Mouse (Mus musculus): ENCODE data around the gene Adipor1. TPM values are rescaled to one million over a fixed set of nuclear protein-coding genes. Genes with fewer than 3 reads are reported as not detected.

Gene Adipor1
- total RNA-seq (2021), result 10 to 100 TPM; 62.3 to 63.5 TPM

DNA sequence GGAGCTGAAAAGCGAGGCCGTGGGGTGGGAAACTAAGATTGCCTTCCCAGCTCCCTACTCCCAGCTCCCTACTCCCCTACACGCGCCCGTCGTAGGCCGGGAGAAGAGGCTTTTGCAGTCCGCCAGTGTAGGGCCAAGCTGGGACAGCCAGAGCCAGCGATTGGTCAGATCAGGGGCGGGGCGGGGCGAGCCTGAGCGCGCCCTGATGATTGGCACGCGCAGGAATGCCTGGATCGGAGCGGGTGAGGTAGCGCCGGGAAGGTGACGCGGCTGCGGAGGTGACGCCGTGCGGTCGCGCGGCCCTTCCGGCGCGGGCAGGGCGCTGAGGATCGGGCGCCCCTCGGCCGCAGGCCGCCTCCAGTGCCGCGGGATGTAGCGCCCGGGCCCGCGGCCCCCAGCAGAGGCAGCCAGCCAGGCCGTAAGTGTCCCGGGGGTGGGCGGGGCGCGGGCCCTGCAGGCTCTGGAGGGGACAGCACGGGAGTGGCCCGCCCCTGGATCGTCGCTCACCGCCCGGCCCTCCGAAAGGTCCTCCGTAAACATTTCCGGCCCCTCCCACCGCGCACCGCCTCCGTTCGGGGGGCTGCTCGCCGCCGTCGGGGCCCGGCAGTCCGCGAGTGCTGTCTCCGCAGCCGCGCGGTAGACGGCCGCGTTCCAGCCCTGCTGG, at the start of gene Adipor1:
Gene Adipor1, plus strand, starts transcription at position 211 of the 664 bp plus-strand sequence.
- peak; percentile 97 to 99 for DNase-seq (ENCODE audit: low spot score in 2 of 2)
- intact Hi-C loops (cut with DNase I), result loop anchor here (2.0 to 10.0 kb wide), 2 partner anchors 52 to 360 kb away; no protein-coding TSS in a partner anchor

DNA sequence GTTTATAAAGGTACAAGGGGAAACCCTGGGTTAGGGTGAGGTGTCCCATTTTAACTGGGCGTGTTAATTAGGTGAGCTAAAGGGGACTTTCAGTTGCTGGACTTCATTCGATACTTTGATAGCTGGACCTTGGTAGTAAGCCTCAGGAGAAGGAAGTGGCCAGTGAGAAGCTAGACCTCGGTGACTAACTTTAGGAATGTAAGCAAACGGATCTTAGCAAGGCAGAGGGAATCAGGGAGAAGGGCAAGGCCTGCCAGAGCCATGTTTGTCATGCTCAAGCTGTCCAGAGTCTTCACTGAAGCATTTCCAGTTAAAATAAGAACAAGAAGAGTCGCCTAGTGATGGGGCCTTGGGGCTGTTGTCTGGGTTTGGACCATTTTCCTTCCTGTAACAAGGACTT, 49.7 kb upstream of the Adipor1 start:
- no peak for DNase-seq (ENCODE audit: low spot score in 2 of 2)
- intact Hi-C loops (cut with DNase I), result no loop called here

DNA sequence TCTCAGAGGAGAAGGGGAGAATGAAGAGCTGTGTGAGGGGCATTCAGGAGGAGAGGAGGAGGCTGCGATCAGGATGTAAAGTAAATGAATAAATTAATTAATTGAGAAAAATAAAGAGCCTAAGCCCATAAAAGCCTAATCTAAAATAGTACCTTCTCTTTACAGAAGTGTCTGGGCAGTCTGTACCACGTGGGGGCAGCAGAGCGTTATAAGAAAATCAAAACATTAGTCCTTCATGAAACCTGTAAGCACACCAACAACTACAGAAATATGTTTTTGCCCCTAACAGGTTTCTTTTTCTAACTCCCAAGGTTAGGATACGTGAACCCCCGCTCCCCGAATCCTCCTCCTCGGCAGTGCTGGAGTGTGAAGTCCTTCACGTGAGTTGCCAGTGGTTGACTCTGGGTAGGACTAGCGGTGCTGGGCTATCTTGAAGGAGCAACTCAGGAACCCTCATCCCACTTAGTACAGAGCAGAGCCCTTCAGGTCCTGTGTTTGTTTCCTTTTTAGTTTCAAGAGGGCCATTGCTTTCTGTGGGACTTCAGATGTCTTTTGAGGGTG, 46.3 kb upstream of the Adipor1 start:
- DNase-seq (ENCODE audit: low spot score in 2 of 2), result peak; percentile 40 to 56
- intact Hi-C loops (cut with DNase I), result no loop called here

DNA sequence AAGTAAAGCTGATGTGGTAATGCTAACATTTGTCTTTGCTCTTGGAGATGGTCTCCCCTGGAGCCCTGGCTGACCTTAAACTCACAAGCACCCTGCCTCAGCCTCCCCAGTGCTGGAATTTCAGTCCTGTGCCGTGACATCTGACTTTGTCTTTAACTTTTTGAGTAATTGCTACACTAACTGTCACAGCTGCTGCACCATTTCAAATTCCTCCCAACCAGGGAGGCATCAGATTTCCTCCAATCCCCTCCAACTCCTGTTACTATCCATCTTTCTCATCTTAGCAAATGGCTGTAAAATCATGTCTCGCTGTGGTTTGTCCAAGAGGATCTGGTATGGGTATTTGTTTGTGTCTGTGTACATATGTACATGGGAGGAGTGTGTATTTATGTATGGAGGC, 41.1 kb upstream of the Adipor1 start:
- intact Hi-C loops (cut with DNase I), result no loop called here

DNA sequence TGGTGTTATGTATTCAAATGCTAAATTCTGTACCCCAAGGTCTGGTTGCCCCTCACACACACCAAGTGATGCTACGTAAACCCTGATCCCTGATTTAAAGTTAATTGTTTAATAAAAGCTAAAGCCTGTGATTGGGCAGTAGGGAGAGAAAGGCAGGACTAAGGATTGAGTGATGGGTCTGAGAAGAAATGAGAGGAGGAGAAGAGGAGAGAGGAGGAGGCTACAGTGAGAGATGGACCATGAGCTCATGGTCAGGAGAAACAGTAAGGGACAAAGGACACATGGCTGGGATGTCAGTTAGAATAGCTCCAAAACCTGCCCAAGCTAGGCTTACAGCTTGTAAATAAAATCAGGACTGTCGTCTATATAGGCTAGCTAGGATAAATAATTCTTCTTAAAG, 34.1 kb upstream of the Adipor1 start:
- no peak for DNase-seq (ENCODE audit: low spot score in 2 of 2)
- intact Hi-C loops (cut with DNase I), result no loop called here

More for the DNA sequence above, 41.1 kb upstream of the Adipor1 start:
- DNase-seq (ENCODE audit: low spot score in 2 of 2), result no peak

DNA sequence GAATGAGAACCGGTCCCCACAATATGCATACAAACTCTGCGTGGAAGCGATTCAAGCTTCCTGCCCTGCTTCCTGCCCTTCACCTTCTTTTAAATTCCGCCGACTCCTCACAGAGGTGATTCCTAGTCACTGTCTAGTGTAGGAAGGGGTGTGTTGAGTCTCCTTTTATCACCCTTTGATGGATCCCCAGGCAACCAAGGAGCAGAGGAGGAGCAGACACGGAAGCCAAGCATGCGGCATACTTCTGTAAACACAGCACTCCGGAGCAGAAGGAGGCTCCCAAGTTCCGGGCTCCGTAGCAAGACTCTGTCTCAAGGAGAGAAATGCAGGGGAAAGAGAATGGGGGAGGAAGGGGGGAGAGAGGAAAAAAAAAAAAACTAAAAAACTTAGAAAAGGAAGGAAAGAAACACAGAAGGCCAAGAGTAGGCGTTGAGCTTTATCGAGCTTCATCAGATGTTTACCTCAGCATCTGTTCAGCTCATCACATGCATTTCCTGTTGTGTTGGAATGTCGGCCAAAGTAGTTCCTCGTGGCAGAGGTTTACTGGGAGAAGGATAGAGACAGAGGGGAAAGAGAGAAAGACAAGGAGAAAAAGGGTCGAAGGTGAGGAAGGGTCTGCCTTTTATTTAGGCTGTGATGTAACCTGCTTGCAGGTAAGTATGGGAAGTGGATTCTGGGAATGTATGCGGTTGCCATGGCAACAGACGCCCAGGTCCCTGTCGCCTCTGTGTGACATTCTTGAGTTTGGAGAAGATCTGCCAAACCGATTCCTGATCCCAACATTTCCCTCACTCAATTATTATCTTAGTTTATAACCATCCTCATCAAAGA, 33.2 kb upstream of the Adipor1 start:
- peak; percentile 32 to 47 for DNase-seq (ENCODE audit: low spot score in 2 of 2)
- intact Hi-C loops (cut with DNase I), result no loop called here

DNA sequence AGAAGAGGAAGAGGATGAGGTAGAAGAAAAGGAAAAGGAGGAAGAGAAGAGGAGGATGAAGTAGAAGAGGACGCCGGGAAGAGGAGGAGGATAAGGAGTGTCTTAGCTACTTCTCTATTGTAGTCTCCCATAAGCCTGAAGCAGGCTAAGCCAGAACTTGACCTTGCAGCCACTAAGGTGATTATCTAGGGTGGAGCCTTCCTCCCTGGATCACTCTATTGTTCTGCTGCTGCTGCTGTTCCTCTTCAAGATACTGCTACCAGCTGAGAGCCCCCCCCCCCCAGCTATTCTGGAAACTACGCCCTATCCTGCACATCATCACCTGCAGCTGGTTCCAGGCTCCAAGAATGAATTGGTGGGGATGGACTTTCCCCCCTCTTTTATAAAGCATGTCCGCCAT, 30.6 kb upstream of the Adipor1 start:
- no peak for DNase-seq (ENCODE audit: low spot score in 2 of 2)
- intact Hi-C loops (cut with DNase I), result no loop called here

DNA sequence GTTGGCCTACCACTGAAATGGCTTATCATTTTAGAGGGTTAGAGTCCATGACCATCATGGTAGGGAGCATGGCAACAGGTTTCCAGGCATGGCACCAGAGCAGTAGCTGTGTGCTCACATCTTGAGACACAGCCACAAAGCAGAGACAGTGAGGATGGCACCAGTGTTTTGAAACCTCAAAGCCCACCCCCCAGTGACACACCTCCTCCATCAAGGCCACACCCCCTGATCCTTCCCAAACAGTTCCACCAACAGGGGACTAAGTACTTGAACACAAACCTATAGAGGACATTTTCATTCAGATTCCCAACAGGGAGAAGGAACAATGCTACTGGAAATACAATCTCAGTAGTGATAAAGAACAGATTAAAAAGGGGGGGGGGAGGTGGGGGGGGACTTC, 30.0 kb upstream of the Adipor1 start:
- DNase-seq (ENCODE audit: low spot score in 2 of 2), result no peak
- intact Hi-C loops (cut with DNase I), result no loop called here

DNA sequence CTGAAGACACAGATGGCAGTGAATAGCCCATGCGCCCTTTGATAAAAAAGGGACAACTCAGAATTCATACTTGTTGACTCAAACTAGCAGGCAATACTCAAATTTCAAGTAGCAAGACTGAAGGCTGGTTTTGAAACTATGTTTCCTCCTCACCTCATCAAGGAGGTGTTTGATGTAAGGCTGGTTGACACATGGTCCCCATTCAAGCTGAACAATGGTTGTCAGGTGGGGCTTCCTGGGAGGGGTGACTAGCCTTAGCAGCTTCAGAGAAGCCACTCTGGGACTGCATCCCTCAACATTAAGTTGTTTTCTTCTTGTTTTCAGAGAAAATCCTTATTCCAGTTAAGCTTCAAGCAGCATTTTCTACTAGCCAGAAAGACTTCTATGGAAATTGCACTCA, 29.5 kb upstream of the Adipor1 start, which contains the start of gene 4933406M09Rik:
Gene 4933406M09Rik, plus strand, starts transcription at position 275 of the 400 bp plus-strand sequence.
- DNase-seq (ENCODE audit: low spot score in 2 of 2), result no peak
- intact Hi-C loops (cut with DNase I), result no loop called here

DNA sequence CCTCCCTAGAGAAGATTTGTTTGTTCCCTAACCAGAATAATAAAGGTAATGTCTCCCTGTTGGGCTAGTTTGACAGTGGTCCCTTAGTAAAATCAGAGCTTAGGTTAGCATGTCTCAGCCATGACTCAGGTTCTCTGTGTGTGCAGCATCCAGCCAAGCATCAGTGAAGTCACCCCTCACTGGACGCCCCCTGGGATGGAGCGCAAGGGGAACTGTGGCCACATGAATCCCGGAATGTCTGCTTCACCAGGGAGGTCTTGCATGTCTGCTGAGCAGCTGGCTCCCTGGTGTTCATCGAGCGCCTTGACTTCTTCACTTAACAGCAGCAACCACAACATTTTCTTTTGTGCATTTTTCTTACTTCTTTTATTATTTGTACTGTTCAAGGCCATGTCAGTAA, 21.4 kb upstream of the Adipor1 start:
- DNase-seq (ENCODE audit: low spot score in 2 of 2), result no peak
- intact Hi-C loops (cut with DNase I), result no loop called here

DNA sequence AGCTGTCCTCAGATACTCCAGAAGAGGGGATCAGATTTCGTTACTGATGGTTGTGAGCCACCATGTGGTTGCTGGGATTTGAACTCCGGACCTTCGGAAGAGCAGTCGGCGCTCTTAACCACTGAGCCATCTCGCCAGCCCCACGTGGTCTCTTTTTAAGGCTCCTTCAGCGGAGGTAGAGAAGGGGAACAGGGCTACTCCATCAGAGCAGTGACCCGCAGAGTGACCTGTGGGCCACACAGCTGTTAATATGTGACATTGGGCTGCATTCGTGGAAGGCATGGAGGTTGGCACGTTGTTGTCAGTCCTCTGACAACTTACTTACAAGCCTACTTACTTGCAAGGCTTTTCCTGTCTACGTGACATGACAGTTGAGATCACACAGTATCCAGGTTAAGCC, 17.0 kb upstream of the Adipor1 start:
- intact Hi-C loops (cut with DNase I), result no loop called here
- no peak for DNase-seq (ENCODE audit: low spot score in 2 of 2)

DNA sequence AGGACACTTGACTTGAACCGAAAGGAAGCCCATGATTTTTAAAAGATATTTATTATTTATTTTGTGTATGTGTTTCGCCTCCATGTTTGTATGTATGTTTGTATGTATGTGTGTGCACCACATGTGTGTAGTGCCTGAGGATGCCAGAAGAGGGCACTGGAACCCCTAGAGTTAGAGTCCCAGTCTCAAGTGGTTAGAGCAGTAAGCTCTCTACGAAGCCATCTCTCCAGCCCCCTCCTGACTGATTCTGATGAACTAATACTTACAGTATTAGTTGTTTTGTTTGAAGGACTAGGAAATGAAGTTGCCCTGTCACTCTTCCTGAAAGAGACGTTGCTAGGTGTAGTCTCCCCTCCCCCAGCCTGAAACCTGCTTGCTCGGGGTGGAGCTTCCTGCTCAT, 15.4 kb upstream of the Adipor1 start:
- intact Hi-C loops (cut with DNase I), result no loop called here
- no peak for DNase-seq (ENCODE audit: low spot score in 2 of 2)

DNA sequence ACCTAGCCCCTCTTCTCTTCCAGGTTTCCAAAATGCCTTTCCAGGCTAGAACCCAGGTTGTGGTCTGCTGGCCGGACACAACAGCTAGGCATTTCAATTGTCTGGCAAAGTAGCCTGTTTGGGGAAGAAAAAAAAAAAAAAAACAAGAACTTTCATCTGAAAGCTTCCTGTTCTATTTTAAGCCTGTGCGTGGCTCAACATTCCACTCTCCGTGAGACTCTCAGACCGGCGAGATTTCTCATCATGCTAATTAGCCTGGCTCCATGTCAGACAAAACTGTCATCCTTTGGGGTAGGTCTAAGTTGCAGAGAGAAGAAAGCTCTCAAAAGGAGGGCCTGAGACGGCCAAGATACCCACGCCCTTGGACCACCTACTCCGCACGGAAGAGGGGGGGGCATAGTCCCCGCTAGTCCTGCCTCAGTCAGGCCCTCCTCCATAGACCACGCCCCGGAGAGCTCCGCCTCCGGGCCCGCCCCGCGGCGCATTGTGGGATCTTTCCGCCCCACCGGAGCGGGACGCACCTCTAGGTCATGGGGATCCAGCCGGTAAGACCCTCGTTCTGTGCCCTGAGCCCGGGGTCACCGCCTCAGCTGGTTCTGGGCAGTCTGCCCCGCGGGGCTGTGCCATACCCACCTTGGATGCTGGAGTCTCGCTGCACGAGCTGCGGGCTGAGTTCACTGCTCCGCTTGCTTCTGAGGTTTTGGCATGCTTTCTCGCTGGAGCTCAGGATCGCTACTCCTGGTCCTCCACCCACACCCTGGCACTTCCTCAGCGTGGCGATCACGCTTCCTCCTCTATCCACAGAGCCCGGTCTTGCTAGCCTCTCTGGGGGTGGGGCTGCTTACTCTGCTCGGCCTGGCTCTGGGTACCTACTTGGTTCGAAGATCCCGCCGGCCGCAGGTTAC, 9.4 kb upstream of the Adipor1 start, which contains the start of gene Cyb5r1:
Gene Cyb5r1, plus strand, starts transcription at position 51 of the 905 bp plus-strand sequence.
- intact Hi-C loops (cut with DNase I), result no loop called here
- DNase-seq (ENCODE audit: low spot score in 2 of 2), result peak; percentile 48 to 82

DNA sequence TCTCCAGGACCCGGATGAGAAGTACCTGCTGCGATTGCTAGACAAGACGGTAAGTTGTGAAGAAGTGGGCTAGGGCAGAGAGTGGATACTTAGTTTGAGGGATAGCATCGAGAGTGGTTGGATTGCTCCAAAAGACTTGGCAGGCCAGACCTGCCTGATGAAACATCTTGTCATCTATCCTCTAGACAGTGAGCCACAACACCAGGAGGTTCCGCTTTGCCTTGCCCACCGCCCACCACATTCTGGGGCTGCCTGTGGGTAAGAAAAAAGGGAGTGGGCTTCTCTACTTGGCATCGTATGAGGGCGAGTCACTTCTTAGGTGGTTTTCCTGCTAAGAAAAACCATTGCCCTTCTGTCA, 8.8 kb upstream of the Adipor1 start:
- no peak for DNase-seq (ENCODE audit: low spot score in 2 of 2)

DNA sequence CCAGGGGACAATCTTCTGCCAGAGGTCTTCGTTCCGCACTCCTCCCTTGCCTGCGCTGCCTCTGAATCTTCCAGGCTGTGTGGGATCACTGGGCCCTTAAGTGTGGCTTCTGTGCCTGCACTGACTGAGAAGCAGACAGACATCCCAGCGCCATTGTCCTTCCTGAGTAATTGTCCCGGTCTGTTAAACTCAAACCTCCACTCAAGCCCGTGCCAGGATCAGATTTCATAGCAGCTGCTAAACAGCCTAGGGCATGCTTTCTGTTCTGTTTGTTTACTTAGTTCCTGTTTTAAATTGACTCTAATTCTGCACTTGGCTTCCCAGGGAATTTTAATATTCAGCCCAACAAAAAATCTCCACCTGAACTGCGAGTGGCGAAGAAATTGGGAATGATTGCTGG, 7.1 kb upstream of the Adipor1 start:
- no peak for DNase-seq (ENCODE audit: low spot score in 2 of 2)
- intact Hi-C loops (cut with DNase I), result no loop called here

More for the DNA sequence above, 8.8 kb upstream of the Adipor1 start:
- intact Hi-C loops (cut with DNase I), result no loop called here

DNA sequence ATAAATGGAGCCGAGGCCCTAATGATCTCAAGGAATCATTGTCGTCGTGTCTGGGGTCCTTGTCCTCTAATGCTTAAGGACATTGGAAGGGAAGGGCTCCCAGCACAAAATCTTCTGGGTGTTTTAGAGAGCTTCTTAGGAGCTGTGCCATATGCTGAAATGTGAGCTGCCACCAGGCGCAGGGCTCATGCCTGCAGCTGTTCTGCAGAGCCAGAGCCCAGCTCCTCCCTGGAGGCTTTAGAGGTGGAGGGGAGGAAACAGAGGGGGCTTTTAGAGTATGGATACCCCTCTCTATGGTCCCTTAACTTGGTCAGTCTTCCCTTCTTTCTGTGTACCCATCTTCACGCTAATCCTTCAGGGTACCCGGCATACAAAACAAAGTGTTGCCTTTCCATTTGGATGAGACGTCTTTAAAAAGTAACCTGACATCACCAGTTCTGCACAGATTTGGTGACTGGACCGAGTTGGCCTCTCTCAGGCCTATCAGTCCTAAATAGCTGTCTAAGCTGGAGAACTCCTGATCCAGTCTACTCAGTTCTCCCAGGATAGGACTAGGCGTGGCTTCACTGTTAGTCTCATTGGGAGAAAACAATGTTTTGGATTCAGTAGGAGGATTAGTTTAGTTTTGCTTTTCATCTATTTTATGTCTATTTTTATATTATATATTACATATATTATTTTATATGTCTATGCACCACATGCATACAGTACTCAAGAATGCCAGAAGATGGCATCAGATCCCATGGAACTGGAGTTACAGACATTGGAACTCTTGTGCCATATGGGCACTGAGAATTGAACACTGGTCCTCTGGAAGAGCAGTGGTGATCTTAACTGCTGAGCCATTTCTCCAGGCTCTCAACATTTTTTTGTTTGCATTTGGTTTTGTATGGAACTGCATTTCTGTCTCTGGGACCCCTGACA, 3.2 kb upstream of the Adipor1 start:
- intact Hi-C loops (cut with DNase I), result loop anchor here (10.0 kb wide), 1 partner anchor 357 kb away; no protein-coding TSS in a partner anchor

DNA sequence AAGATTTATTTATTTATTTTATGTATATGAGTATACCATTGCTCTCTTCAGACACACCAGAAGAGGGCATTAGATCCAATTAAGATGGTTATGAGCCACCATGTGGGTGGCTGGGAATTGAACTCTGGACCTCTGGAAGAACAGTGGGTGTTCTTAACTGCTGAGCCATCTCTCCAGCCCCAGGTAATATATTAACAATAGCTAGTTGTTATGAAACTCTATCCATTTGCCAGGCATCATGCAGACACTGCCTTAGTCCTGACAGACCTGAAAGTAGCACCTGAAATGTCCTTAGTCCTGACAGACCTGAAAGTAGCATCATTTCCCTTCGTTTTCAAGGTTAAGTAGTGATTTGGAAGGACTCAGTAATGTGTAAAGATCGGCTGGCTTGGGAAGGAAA, 1.1 kb upstream of the Adipor1 start:
- intact Hi-C loops (cut with DNase I), result loop anchor here (2.0 to 10.0 kb wide), 2 partner anchors 51 to 359 kb away; no protein-coding TSS in a partner anchor
- no peak for DNase-seq (ENCODE audit: low spot score in 2 of 2)

More for the DNA sequence above, 3.2 kb upstream of the Adipor1 start:
- no peak for DNase-seq (ENCODE audit: low spot score in 2 of 2)

DNA sequence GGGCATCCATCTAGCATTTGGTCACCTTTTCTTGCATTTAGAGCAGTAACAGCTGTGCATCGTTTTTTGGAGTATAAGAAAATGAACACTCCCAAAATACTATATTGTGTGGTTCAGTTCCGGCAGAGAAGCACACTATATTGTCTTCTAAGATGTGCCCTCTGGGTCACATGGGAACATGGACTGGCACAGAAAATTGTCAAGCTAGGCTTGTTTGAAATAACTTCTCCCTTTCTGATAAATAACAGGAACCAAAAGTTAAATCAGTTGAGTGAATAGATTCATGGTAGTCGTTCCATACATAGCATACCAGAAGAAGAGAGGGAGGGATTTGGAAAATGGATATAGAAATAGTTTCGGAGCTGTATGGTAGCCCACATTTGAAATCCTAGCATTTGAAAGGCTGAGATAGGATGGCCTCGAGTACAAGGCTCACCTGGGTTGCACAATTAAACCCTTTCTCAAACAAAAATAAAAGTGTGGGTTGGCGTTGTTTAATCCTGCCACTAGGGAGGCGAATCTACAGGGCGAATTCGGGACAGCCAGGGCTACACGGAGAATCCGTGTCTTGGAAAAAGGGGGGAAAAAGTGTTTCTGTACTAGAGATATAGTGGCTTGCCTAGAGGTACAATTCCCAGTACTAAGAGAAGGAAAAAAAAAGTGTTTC, 544 bp upstream of the Adipor1 start:
- intact Hi-C loops (cut with DNase I), result loop anchor here (2.0 to 10.0 kb wide), 2 partner anchors 52 to 360 kb away; no protein-coding TSS in a partner anchor

More for the DNA sequence above, 544 bp upstream of the Adipor1 start:
- DNase-seq (ENCODE audit: low spot score in 2 of 2), result no peak

Measured in left cerebral cortex, postnatal 25 days (tissue).